Mouse (Mus musculus): ENCODE results near the gene Mta3.

Mta3 gene

GRCm38 (mm10) chr17:83810285-83810684 is 104.3 kb downstream of the Mta3 start:
- no peak for DNase-seq (ENCODE audit: low read depth)

GRCm38 (mm10) chr17:83812200-83812944 is 106.4 kb downstream of the Mta3 start:
- DNase-seq (ENCODE audit: low read depth) = no peak

- DNase-seq (ENCODE audit: low read depth) = no peak
Observed at GRCm38 (mm10) chr17:83813050-83813449, 107.1 kb downstream of the Mta3 start.

GRCm38 (mm10) chr17:83816996-83817395 is 111.0 kb downstream of the Mta3 start:
- no peak for DNase-seq (ENCODE audit: low read depth)

GRCm38 (mm10) chr17:83819503-83819902 is 113.5 kb downstream of the Mta3 start:
- no peak for DNase-seq (ENCODE audit: low read depth)

- no peak for DNase-seq (ENCODE audit: low read depth)
Observed at GRCm38 (mm10) chr17:83820701-83821100, 114.7 kb downstream of the Mta3 start.

- no peak for DNase-seq (ENCODE audit: low read depth)
Observed at GRCm38 (mm10) chr17:83821876-83822275, 115.9 kb downstream of the Mta3 start.

GRCm38 (mm10) chr17:83823835-83824234 is 117.9 kb downstream of the Mta3 start:
- no peak for DNase-seq (ENCODE audit: low read depth)

GRCm38 (mm10) chr17:83829356-83829755 is 123.4 kb downstream of the Mta3 start:
- DNase-seq (ENCODE audit: low read depth) = no peak

GRCm38 (mm10) chr17:83830616-83831292 is 124.8 kb downstream of the Mta3 start:
- no peak for DNase-seq (ENCODE audit: low read depth)

GRCm38 (mm10) chr17:83834120-83834519 is 128.2 kb downstream of the Mta3 start:
- DNase-seq (ENCODE audit: low read depth) = no peak

GRCm38 (mm10) chr17:83836048-83836447 is 130.1 kb downstream of the Mta3 start:
- no peak for DNase-seq (ENCODE audit: low read depth)

- DNase-seq (ENCODE audit: low read depth) = no peak
Observed at GRCm38 (mm10) chr17:83837659-83838190, 131.8 kb downstream of the Mta3 start.

GRCm38 (mm10) chr17:83839132-83839531 is 133.2 kb downstream of the Mta3 start:
- DNase-seq (ENCODE audit: low read depth) = no peak

GRCm38 (mm10) chr17:83841011-83841410 is 135.0 kb downstream of the Mta3 start:
- no peak for DNase-seq (ENCODE audit: low read depth)

GRCm38 (mm10) chr17:83843780-83844179 is 137.8 kb downstream of the Mta3 start:
- no peak for DNase-seq (ENCODE audit: low read depth)

GRCm38 (mm10) chr17:83845538-83845937 is 139.6 kb downstream of the Mta3 start:
- DNase-seq (ENCODE audit: low read depth) = no peak

- peak; percentile 46 for DNase-seq (ENCODE audit: low read depth)
Observed at GRCm38 (mm10) chr17:83846301-83847021, 140.5 kb downstream of the Mta3 start.

- DNase-seq (ENCODE audit: low read depth) = no peak
Observed at GRCm38 (mm10) chr17:83847100-83847499, 141.1 kb downstream of the Mta3 start.

- no peak for DNase-seq (ENCODE audit: low read depth)
Observed at GRCm38 (mm10) chr17:83847815-83848214, 141.9 kb downstream of the Mta3 start, which contains the start of gene Haao. Gene Haao (minus strand): TSS chr17:83847963.

GRCm38 (mm10) chr17:83848482-83848881 is 142.5 kb downstream of the Mta3 start:
- DNase-seq (ENCODE audit: low read depth) = peak; percentile 43

- DNase-seq (ENCODE audit: low read depth) = no peak
Observed at GRCm38 (mm10) chr17:83849081-83849675, 143.2 kb downstream of the Mta3 start.
